Mouse (Mus musculus) megakaryocyte, adult 5-6 weeks (primary cell): ENCODE measurements around the gene Chd1l. TPM values are rescaled to one million over a fixed set of nuclear protein-coding genes. Genes with fewer than 3 reads are reported as not detected.

Experiments used
- ATAC-seq: 2 replicates; pipeline ENCODE4 v1.8.0; 2016; ENCODE audit warnings: mild to moderate bottlenecking, inconsistent platforms; ENCODE audit not compliant: poor library complexity, severe bottlenecking
- total RNA-seq, 2 experiments: library from RNA; stranded (forward) in 1 of 2; stranded (reverse) in 1 of 2; fragments of 153-499, 151-499 nt in 1 of 2; fragments of 221-1000, 200-1000 nt in 1 of 2; gene quantifications; 2 replicates each; pipeline versions ENCODE4 v1.2.3 to v1.2.4; 2015 to 2017

Chd1l gene
- total RNA-seq (2015) (7.2 and 10.1 TPM in 2 replicates), total RNA-seq (2017) (21.0 and 23.6 TPM in 2 replicates)

GRCm38 (mm10) chr3:97609845-97610410 lies at the start of gene Chd1l:
Gene Chd1l, minus strand, starts transcription at chr3:97610203.
- ATAC-seq, result peak; percentile 95

DNA sequence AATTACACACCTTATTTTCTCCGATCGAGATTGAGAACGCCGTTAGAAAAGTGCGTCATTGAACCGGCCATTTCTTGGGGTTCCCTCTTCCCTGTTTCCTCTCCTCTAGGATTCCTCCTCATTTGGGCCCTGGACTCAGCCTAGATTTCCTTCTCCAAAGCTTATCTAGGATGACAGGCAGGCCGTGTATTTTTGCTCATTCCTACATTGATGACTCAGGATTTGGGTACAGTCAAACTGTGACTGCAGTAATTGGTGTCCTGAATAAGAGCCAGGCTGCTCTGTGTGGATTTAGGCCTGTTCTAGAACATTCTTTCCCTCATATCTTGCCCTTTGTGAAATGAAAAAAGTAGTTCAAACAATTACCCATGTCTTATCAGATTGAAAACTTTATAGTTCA lies 49.7 kb upstream of the Chd1l start:
- no peak for ATAC-seq

GRCm38 (mm10) chr3:97658426-97659193 lies 48.6 kb upstream of the Chd1l start:
- ATAC-seq, result peak; percentile 29

DNA sequence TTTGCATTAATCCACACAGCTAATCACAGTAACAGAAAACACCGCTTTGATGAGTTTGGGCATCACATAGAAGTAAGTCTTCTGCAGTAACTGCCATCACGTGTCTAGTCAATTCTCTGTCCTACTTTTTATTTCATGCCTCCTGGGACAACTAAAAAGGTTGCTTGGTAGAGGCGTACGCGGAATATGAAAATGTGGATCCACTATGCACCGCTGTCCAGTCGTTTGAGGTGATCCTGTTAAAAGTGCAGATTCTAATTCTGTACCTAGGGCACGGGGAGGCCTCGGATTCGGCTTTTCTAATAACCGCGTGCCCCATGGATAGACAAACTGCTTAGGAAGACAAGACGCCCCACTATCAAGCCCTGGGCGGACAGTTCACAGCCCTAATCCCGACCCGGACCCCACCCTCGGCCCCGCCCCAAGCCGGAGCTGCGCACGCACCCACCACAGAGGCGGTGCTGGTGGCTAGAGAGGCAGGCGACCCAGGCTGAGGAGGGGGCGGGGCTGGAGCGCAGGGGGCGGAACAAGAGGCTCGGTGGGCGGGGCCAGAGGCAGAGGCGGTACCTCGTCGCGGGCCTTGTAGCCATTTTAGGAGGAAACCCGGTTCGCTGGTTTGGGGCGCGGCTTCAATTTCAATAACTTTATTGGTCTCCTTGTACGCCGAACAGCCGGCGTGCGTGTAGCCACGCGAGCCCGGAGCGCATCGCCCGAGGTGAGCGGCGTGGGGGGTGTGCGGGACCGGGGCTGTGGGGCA lies 47.8 kb upstream of the Chd1l start, which contains the start of gene Prkab2:
Gene Prkab2, plus strand, starts transcription at position 539 of the 757 bp plus-strand sequence.
- peak; percentile 95 for ATAC-seq

DNA sequence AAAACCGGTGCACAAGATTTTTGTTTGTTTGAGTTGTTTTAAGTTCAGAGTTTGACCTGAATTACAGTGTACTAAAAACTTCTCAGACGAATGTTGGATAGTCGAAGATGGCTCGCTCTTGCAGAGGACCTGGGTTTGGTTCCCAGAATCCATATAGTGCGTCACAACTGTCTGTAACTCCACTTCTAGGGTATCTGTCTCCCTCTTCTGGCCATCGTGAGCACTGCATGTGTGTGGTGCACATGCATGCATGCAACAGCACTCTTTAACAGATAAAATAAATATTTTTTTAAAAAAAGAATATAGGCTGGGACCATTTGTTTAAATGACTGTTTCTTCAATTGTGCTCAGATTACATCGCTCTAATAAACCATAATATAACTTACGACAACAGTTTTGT lies 44.9 kb upstream of the Chd1l start:
- ATAC-seq, result no peak

- ATAC-seq, result no peak
Measured at GRCm38 (mm10) chr3:97653781-97654180, 43.8 kb upstream of the Chd1l start.

DNA sequence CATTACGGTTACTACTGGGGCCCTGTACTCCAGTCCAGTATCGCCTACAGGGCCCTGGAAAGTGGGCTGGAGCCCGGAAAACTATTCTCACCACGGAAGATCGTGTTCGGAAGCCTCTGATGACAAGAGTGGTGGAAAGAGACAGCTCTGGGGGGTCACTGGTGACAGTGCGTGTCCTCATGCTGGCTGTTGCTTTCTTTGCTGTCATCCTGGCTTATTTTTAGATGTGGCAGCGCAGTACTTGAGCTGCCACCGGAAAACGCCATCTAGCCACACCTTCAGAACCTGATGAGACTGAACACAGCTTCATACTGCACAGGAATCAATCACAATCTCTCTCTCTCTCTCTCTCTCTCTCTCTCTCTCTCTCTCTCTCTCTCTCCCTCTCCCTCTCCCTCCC lies 41.6 kb upstream of the Chd1l start:
- ATAC-seq, result no peak

DNA sequence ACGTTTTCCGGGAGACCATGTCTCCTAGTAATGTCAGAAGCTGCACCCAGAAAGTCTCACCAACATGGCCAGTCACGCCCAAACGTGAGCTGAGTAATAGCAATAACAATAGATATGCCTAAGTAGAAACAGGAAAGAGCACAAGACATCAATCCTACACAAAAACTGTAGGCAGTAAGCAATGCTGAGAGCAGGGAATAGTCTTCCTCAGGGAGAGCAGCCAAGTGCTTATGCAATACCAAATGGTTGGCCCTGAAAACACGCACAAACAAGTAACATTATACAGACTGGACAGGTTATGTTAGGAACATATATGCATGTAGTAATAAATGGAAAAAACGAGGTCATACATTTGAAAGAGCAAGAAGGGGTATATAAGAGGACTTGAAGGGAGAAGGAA lies 39.5 kb upstream of the Chd1l start:
- no peak for ATAC-seq

- ATAC-seq, result no peak
Measured at GRCm38 (mm10) chr3:97649022-97649421, 39.0 kb upstream of the Chd1l start.

- no peak for ATAC-seq
Measured at GRCm38 (mm10) chr3:97648518-97648917, 38.5 kb upstream of the Chd1l start.

GRCm38 (mm10) chr3:97642001-97642400 lies 32.0 kb upstream of the Chd1l start:
- ATAC-seq, result no peak

DNA sequence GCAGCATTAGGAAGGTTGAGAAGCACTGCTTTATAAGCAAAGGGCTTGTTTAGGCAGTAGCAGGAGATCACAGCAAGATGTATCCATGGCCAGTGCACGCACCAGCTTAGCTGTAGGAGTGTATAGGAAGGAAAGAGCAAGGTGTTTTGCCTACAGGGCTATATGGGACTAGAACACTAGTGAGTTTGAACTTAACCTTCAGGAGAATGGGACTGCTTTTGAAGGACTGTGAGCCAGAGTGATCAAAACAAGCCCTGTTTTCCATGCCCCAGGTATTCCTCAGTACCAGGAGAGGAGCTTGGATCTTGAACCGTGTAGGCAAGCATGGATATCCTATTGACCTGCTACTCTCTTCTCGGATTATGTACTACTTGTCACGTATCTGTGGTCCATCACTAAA lies 31.4 kb upstream of the Chd1l start:
- ATAC-seq, result no peak

DNA sequence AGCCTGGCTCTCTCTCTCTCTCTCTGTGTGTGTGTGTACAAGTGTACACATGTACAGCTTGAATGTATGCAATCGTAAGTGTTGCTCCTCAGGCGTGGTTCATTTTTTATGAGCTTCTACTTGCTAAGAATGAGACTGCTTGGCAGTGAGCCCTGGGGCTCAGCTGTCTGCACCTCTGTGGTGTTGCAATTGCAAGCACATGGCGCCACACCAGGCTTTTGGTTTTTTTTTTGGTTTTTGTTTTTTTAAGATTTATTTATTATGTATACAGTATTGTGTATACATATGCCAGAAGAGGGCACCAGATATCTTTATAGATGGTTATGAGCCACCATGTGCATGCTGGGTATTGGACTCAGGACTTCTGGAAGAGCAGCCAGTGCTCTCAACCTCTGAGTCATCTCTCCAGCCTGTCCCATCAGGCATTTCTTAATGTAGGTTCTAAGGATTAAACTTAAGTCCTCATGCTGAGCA lies 24.3 kb upstream of the Chd1l start:
- ATAC-seq, result peak; percentile 30

- no peak for ATAC-seq
Measured at GRCm38 (mm10) chr3:97633456-97633855, 23.5 kb upstream of the Chd1l start.

- peak; percentile 65 for ATAC-seq
Measured at GRCm38 (mm10) chr3:97631258-97631860, 21.4 kb upstream of the Chd1l start.

DNA sequence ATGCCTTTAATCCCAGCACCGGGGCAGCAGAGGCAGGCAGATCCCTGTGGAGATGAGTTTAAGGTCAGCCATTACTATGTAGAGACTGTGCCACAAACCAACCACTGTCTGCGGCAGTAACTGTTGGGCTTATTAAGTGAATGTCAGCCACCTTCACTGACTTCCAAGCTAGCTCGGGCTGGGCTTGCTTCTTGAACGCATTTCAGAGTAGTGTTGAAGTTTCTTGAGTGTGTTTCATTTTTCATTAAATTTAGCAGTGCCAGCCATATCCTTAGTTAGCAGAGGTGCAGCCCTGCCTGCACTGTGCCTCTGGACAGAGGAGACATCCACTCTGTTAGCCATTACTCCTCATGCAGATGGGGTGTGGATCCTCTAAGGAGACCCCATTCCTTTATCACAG lies 20.7 kb upstream of the Chd1l start:
- ATAC-seq, result no peak

DNA sequence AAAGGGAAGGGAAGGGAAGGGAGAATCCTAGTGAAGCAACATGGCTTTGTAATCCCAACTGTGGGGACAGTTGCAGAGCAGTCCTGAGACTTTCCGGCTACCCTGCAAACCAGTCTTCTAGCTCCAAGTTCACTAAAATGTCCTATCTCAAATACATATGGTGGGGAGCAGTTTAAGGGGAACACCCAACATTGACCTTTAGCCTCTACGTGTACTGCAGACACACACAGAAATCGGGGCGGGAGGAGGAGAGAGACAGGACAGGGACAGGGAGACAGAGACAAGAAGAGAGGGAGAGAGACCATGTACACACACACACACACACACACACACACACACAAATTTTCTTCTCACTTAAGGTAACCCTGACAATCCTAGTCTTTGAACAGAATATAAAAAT lies 19.9 kb upstream of the Chd1l start:
- no peak for ATAC-seq

- peak; percentile 88 for ATAC-seq
Measured at GRCm38 (mm10) chr3:97628391-97629001, 18.5 kb upstream of the Chd1l start, which contains the start of gene Fmo5. Gene Fmo5, plus strand, starts transcription at chr3:97628804.

DNA sequence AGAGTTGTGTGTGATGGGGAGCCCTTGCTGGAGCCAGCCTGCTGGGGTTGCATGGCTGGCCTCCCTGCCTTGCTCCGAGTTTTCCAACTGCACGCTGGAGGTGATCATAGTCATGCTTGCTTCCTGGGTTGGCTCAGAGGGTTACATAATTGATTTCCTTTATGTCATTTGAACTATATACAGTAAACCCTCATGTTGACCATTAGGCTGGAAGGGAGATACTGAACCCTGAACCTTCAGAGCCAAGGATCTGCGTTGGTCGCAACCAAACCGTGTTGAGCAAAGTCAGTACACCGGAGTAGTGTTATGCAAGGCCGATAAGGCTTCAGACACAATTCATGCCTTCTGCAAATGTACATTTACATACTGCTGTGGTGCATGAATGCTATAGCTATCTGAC lies 17.9 kb upstream of the Chd1l start:
- ATAC-seq, result peak; percentile 16; the same call in 1 of the 2 replicates

DNA sequence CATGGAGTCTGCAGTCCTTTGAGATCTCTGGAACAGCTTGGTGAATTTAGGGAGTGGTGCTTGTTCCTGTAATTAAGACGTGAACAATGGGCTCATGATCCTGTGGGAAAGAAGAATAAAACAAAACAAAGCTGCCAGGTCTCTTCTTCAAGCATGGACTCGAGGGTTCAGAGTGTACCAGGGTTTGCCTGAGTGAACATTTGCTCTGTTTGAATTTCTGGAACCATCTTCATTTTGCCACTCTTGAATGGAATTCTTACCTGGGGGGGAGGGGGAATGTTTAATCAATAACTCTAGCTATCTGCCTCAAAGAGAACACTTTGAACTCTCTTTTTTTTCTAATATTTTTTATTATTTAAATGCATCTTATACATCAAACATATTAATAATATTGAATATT lies 14.6 kb upstream of the Chd1l start:
- no peak for ATAC-seq

DNA sequence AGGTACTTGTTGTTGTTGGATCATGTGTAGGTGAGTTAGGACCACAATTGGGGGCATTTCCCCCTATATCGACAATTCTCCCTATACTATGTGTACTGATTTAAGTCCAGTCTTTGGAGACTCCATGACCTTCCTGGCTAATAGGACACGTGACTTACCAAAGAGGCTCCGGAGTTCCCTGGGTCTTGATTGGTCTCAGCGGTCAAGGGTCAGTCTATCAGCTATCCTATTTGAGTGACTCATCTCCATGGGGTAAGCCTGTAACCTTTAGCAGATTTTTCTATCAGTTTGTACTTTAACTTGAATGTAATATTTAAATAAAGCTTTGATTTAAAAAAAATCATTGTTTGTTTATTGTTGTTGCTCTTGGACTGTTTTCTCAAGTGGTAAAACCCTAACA lies 10.7 kb upstream of the Chd1l start:
- no peak for ATAC-seq
